Mouse (Mus musculus): Measurements from ENCODE around the gene Msantd2. TPM values are rescaled to one million over a fixed set of nuclear protein-coding genes. Genes with fewer than 3 reads are reported as not detected.

Gene Msantd2
- total RNA-seq, 2 experiments from 2014 or later, result 4.1 to 6.4 TPM

DNA sequence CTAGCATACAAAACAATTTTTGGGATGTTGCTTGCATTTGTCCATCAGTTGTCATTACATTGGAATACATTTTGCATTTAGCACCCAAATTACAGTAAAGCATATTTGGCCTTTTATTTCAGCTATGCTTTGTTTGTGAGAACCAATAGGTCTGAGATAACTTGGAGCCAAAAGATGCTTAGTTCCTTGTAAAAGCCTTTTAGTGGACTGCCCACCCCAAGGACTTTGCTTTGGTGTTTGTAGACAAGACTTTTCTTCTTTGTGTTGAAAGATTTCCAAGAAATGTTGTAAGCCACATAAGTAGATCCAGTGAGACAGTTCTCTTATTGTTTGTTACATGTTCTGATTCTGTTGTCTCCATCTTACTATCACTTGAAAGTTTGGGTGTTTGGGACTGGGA lies 7.2 kb downstream of the Msantd2 start:
- DNase-seq, result no peak
- intact Hi-C loops (cut with DNase I; ENCODE audit: low total_unique reads), result no loop called here

DNA sequence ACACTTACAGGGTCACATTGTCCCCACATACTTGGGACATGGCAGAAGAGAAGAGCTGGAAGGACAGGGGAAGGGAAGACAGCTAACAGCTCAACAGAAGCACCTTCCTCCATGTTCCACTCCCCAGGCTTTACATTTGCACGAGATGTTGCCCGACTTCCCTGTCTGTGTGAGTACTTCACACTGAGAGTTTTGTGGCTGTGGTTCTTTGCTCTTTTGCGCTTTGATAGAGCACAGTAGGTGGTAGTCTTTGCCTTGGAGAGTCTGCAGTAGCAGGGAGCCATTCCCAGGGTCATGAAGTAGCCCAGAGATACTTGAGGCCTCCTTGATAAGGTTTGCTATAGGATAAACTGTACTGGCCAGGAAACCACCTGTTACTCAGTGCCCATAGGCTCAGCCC lies 11.1 kb downstream of the Msantd2 start:
- DNase-seq, result no peak
- intact Hi-C loops (cut with DNase I; ENCODE audit: low total_unique reads), result no loop called here

DNA sequence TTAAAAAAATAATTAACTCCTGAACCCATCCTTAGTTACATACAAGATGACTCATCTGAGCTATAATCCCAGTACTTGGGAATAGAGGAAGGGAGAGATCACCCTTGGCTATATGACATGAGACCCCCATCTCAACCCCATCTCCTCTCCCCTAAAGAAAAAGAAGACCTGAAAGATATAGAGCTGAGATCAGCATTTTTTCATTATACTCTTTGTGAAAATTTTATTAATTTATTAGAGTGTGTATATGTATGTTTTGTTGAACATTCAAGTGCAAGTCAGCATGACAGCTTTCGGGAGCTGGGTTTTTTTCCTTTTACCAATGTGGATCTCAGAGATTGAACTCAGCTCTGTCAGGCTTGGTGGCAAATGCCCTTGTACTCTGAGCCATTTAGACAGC lies 12.1 kb downstream of the Msantd2 start:
- DNase-seq, result no peak
- intact Hi-C loops (cut with DNase I; ENCODE audit: low total_unique reads), result no loop called here

DNA sequence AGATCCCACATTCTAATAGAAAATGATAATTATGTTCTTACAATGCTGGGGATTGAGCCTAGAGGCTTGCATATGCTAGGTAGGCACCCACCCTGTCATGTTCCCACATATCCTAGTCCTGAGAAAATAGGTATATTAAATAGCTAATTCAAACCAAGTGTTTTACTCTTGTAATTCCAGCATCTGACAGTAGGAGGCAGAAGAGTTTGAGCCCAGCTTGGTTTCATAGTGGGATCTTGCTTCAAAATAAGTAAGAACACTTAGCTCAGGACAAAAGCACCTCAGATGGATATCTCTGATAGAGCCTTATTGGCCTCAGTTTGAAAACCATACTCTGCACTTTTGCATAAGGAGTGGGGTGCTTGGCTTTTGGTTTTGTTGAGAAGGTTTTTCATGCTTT lies 15.2 kb downstream of the Msantd2 start:
- intact Hi-C loops (cut with DNase I; ENCODE audit: low total_unique reads), result no loop called here
- DNase-seq, result no peak

DNA sequence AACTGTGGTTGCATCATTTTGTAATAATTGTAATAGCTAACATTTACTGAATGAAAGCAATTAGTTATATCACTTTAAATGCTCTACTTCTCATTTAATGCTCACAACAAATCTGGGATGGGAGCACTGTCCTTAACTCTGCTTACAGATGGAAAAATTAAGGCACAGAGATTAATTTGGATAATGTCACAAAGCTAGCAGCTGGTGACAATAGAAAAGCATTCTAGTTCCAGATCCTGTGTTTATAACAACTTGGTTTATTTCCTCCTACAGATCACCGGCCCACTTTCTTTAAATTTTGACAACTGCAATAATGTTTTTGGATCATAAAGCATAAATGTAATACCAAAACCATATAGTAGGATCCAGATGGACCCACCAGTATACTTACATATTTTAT lies 16.9 kb downstream of the Msantd2 start:
- intact Hi-C loops (cut with DNase I; ENCODE audit: low total_unique reads), result no loop called here

DNA sequence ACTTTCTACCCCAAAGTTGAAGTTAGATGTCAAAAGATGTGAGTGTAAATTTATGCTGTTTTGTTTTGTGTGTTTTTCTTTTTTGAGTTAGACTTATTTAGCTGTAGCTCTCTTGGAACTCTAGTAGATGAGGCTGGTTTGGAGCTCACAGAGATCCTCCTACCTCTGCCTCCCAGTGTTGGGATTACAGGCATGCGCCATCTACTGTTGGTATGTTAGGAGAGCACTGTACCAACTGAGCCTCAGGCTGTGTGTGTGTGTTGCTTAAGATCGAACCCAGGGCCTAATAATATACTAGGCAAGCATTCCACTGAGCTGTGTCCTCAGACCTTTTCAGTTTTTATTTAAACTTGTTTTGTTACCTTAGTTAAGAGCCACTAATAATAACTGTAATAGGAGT lies 23.0 kb downstream of the Msantd2 start:
- intact Hi-C loops (cut with DNase I; ENCODE audit: low total_unique reads), result no loop called here
- DNase-seq, result no peak

More for the DNA sequence above, 16.9 kb downstream of the Msantd2 start:
- no peak for DNase-seq

DNA sequence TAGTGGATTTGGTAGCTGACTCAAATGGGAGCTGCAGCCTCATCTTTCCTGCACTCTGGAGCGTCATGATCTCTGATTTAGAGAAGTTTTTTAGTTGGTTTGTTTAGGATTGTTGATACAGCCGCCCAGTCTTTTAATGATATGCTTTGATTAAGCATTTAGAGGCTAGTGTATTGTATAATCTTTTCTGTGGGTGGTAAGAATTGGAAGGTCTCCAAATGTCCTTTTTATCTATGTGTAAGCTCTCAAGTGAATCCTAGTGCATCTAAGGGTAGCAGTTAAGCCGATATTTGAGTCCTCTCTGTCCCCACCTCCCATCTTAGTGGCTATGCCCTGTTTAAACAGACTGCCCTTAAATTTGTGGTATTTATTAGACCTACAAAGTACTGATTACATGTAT lies 25.3 kb downstream of the Msantd2 start:
- no peak for DNase-seq
- intact Hi-C loops (cut with DNase I; ENCODE audit: low total_unique reads), result no loop called here

DNA sequence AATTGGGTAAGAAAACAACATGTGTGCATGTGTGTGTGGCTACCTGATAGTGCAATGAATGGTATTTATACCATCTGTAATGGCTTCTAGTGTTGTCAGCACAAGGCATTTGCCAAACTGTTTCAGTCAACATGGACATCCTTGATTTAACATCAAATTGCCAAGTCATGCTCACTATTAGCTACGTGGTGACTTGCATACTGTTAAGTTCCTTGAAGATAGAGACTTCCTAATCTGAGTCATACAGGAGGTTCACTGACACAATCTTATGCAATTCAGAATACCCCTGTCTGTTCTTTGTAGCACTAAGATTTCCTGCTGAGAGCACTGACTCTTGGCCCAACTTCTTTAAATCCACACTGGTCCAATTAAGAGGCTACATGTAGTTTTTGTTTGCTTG lies 28.3 kb downstream of the Msantd2 start:
- intact Hi-C loops (cut with DNase I; ENCODE audit: low total_unique reads), result no loop called here
- no peak for DNase-seq

DNA sequence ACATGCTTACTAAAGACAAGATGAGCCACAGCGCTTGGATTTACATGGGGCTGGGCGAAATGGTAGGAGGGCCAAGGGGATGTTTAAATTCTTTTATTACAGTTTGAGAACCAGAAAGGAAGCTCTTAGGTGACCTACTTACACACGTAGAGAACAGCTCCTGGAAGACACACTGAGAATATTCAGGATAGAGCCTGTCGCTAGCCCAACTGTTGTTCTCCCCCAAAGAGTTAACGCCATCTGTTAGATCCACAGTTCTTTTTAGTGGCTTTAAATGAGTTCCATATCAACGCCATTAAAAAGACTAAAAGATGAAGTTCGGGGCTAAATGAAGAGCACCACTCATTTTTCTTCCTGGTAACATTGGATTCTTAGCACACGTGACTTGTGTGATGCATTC lies 29.9 kb downstream of the Msantd2 start:
- intact Hi-C loops (cut with DNase I; ENCODE audit: low total_unique reads), result no loop called here

DNA sequence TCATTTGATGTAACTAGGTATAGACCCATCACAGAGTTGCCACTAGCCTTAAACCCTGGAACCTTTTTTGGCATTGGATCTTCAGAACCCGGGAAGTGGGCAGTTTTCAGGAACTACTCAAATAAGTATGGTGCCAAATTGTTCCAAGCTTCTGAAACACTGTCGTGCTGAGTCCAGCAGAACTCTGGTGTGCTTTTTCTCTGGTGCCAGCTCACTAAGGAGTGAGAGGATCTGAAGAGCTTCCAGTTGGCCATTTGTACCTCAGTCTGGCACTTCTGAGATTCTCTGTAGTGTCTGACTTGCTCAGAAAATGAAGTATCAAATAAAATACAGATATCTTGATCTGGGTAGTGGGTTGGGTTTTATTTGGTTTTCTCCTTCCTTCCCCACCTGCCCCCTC lies 30.9 kb downstream of the Msantd2 start:
- no peak for DNase-seq
- intact Hi-C loops (cut with DNase I; ENCODE audit: low total_unique reads), result no loop called here

More for the DNA sequence above, 29.9 kb downstream of the Msantd2 start:
- DNase-seq, result no peak

DNA sequence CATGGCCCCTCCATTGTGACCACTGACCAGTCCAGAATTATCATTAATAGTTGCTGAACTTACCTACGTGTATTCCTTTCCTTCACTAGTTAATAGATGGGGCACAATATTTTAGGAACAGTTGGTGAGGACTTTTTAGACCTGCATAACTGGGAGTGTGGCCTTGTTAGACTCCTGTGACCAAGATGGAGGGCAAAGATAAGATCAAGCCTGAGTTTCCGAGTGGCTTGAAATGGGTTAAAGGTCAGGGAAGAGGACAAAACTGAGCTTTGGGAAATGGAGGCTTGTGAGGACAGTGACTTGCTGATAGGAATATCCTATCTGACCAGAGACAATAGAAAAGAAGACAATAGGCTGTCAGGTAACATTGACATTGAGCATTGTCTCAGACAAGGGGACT lies 36.3 kb downstream of the Msantd2 start:
- intact Hi-C loops (cut with DNase I; ENCODE audit: low total_unique reads), result no loop called here
- no peak for DNase-seq

DNA sequence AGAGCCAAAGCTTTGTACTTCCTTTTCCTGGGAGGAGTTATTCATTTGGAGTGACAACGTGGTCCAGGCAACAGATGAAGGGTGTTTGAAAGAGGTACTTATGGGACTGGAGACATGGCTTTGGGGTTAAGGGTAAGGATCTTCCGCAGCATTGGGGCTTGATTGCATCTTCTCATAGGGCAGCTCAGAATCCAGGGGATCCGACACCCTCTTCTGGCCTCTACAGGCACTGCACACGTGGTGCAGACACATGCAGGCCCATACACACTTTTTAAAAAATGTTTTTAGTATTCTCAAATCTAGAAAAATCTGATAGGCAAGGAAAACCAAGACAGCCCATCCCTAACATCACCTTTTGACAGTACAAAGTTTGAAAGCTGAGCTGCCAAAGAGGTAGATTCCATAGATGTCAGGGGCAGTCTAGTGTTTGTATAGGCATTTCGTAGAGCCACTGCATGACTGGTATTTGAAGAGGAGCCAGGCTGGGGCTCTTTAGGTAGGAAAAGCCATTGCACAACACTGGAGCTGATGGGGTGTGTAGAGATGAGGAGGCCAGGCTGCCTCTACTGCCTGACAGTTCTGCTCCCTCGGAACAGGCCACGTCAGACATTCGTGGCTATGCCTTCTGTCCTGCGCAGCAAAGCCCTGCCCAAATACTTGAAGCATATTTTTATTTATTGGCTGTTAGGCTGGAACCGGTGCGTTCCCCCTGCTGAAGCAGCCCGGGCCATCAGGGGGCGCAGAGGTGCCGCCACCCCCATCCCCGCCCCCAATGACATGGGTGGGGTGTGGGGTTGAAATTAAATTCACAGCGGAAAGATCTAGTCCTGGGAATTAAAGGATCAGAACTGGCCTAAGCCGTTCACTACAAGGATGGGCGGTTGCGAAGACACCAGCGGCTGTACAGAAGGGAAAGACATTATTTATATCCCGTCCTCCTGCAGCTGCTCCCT lies 37.6 kb downstream of the Msantd2 start:
- DNase-seq, result peak; percentile 17
- intact Hi-C loops (cut with DNase I; ENCODE audit: low total_unique reads), result no loop called here

DNA sequence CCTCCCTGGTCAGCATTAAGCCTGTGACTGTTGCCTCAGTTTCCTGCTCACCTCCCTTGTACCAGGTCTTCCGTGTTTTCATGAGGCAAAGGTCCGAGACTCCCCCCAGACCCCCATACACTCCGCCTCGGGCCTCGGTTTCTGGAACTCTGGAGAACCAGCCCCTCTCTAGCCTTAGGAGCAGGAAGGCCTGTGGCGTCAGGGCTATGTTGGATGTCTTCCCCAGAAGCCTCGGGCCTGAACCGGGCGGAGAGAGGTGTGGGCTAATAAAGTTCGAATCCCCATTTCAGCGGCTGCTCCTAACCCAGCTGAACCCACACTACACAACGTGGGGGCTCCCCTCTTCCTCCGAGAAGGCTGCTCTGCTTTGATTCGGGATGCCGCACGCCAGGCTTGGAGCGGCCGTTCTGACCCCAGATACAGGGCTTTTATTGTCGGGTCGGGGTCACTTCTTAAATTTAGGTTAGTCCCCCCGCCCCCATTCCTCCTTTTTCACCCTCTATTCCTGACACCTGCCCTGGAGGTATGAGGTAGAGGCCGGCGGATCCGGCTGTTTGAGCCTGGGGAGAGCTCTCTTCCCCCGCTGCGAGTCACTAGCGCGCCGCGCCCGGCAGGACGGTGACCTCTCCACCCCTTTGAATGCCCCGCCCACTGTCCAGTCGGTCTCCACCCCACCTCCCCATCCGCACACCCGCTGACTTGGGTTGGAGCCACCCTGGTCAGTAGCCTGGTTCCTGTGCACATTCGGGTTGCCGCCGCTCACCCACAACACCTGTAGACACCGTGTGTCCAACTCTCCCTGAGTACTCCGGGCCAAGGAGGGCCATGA lies 38.5 kb downstream of the Msantd2 start, which contains the start of gene Esam:
Esam (plus strand) TSS at position 683 of the 829 bp plus-strand sequence.
- DNase-seq, result peak; percentile 76
- intact Hi-C loops (cut with DNase I; ENCODE audit: low total_unique reads), result no loop called here

DNA sequence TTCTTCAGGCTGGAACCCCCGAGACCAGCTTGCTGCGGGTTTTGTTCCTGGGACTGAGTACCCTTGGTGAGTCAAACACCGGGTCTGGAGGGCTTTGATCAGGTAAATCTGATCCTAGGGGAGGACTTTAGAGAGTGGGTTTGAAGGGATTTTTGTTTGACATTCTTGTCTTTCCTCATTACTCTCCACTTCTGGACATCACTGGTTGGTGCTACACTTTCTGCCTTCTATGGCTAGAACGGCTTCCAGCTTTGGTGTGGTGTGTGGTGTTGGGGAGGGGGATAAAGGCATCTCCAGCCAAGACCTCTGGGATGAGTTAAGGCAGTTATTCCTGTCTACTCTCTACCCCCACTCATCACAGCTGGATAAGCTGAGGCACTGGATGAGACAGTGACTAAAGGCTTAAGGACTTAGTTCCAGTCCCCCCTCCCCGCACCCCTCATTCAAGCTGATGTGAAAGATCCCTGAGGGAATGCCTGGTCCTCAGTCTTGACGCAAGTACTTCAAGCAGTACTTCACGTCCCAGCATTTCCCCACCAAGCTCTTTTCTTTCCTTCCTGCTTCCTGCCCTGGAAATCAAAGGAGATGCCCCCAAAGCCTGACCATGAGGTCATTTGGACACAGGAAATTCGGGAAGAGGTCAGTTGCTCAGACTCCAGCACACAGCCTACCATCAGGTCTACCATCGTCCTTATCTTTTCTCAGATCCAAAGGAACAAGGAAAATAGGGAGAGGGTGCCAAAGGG lies 39.3 kb downstream of the Msantd2 start:
- no peak for DNase-seq
- intact Hi-C loops (cut with DNase I; ENCODE audit: low total_unique reads), result no loop called here

DNA sequence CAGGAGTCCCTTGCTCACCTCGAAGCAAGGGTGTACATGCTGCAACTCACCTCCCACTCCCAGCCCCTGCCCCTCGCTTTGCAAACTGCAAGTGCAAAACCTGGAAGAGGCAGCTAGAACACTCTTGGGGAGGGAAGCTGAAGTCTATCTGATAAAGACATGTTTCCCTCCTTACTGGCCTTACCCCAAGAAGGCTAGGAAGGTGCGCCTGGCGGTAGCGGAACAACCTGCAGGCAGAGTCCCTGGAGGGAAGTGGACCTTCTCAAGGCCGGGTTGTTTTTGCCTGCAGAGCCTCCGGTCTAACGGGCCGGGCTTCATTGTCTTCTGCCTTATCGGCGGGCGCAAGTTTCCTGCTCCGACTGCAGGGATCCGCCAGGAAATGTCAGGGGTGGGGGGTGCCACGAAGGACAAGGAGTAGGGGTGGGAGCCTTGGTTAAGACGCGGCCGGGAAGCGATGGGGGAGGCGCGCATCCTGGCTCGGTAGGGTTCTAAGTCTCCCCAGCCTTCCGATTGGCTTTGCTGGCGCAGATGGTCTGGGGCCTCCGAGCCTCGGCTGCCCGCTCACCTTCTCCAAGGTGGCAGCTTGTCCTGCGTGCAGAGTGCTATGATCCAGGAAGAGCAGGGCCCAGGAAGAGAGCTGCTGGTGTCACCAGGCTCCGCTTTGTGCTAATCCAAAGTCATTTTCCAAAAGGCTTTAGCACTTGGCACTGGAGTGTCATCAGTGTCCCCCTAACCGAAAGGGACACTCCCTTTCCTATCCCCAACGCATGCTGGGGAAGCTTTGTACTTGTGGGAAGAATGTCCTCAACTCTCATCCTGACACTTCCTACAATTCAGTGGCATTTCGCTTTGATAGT lies 41.1 kb downstream of the Msantd2 start:
- intact Hi-C loops (cut with DNase I; ENCODE audit: low total_unique reads), result no loop called here

DNA sequence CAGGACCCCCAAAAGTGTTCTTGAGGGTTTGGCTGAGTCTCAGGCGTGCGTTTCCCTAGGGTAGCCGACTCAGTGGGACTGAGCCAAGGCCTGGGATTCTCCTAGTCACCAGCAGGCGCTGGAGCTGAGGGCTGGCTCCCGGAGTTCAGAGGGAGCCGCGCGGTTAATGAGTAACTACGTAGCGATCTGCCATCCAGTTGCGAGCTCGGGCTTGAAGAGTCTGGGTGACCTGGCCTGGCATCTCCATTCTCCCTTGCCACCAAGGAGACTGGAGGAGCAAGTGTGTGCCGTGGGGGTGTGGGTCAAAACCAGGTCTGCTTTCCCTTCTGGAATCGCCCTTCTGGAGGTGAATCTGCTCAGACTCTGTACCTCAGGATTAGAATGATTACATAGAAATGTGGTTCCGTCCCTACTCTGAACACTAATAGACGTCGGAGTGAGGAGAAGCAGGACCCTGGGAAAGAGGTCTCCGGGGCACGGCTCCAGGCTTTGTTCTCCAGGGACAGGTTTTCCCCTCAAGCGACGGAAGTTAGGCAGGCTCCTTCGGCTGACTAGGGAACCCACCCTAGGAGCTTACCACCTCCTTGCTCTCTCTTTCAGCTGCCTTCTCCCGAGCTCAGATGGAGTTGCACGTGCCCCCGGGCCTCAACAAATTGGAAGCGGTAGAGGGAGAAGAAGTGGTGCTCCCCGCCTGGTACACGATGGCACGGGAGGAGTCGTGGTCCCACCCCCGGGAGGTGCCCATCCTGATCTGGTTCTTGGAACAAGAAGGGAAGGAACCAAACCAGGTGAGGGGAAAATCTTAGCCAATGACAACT lies 42.0 kb downstream of the Msantd2 start:
- peak; percentile 47 for DNase-seq
- intact Hi-C loops (cut with DNase I; ENCODE audit: low total_unique reads), result no loop called here

More for the DNA sequence above, 41.1 kb downstream of the Msantd2 start:
- peak; percentile 69 for DNase-seq

DNA sequence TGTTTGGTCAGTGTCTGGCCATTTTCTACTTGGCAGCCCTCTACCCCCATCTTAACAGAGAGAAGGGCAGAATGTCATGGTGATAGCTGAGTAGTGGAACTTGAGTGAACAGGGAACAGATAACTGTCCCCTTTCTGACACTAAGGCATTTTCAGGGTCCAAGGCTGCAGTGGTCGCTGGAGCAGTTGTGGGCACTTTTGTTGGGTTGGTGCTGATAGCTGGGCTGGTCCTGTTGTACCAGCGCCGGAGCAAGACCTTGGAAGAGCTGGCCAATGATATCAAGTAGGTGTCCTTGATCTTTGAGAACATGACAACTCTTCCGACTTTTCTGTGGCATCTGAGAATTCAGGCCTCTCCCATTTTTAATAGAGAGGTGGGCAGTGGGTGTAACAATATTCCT lies 47.7 kb downstream of the Msantd2 start:
- DNase-seq, result no peak
- intact Hi-C loops (cut with DNase I; ENCODE audit: low total_unique reads), result no loop called here

DNA sequence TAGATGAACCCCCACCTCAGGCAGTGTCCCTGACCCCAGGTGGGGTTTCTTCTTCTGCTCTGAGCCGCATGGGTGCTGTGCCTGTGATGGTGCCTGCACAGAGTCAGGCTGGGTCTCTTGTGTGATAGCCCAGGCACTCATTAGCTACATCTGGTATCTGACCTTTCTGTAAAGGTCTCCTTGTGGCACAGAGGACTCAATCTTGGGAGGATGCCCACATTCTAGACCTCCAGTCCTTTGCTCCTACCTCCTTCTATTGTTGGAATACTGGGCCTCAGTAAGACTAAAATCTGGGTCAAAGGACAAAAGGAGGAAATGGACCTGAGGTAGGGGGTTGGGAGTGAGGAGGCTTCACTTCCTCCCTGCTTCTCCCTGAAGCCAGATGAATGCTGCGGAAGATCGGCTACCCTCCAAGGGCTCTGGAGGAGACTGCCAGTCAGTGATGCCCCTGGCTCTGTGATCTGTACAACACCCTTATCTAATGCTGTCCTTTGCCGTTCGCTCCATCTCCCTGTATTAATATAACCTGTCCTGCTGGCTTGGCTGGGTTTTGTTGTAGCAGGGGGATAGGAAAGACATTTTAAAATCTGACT lies 48.6 kb downstream of the Msantd2 start:
- no peak for DNase-seq
- intact Hi-C loops (cut with DNase I; ENCODE audit: low total_unique reads), result no loop called here

Data from gastrocnemius, postnatal 14 days (tissue).